Mouse (Mus musculus): ENCODE results near the gene Efcab11. TPM values are rescaled to one million over a fixed set of nuclear protein-coding genes. Genes with fewer than 3 reads are reported as not detected.
A peak's percentile ranks its signal among the peaks of the same experiment; 100 is the strongest.

Efcab11 gene
- polyA plus RNA-seq, 1 experiment from 2014 or later = 3.6 TPM

- no peak overlapping the region for H3K4me2 ChIP-seq (replicated peaks; ENCODE audit: low read depth)
- no peaks in the 10 kb centered on the region for H3K36me3 ChIP-seq (ENCODE audit: control insufficient read depth, insufficient read depth, low read length)
- H3K9ac ChIP-seq (ENCODE audit: low read length) = no peak overlapping the region
- H3K9me3 ChIP-seq (ENCODE audit: control insufficient read depth, low read length) = no peaks in the 10 kb centered on the region
- no peaks in the 10 kb centered on the region for H3K4me1 ChIP-seq (replicated peaks; ENCODE audit: control insufficient read depth, insufficient read depth)
- ATAC-seq (ENCODE audit: low FRiP score, low TSS enrichment) (no peak), DNase-seq (ENCODE audit: low spot score) (no peak)
- H3K4me3 ChIP-seq (ENCODE audit: low read depth, low read length) = no peak overlapping the region
- no peaks in the 10 kb centered on the region for H3K27me3 ChIP-seq (ENCODE audit: control insufficient read depth, insufficient read depth, low read length)
- no peak overlapping the region for H3K27ac ChIP-seq (replicated peaks)
- TF ChIP-seq EP300 (optimal IDR thresholded peaks at IDR 0.05) = no peak
- no peak for TF ChIP-seq CTCF (IDR thresholded peaks at IDR 0.05; ENCODE audit: low read depth)
These were observed 19.6 kb downstream of the Efcab11 start for GRCm38 (mm10) chr12:99864613-99865012.

- no peaks in the 10 kb centered on the region for H3K9me3 ChIP-seq (ENCODE audit: control insufficient read depth, low read length)
- 78% methylated on average over 4 of the region's 4 CpGs for WGBS
- no peak overlapping the region for H3K9ac ChIP-seq (ENCODE audit: low read length)
- DNase-seq (ENCODE audit: low spot score) = no peak
- no peak overlapping the region for H3K4me3 ChIP-seq (ENCODE audit: low read depth, low read length)
- no peaks in the 10 kb centered on the region for H3K36me3 ChIP-seq (ENCODE audit: control insufficient read depth, insufficient read depth, low read length)
- H3K4me1 ChIP-seq (replicated peaks; ENCODE audit: control insufficient read depth, insufficient read depth) = no peaks in the 10 kb centered on the region
- no peak overlapping the region for H3K4me2 ChIP-seq (replicated peaks; ENCODE audit: low read depth)
- no peak for TF ChIP-seq EP300 (optimal IDR thresholded peaks at IDR 0.05)
- TF ChIP-seq CTCF (IDR thresholded peaks at IDR 0.05; ENCODE audit: low read depth) = peak; percentile 62
- ATAC-seq (ENCODE audit: low FRiP score, low TSS enrichment) = no peak
- H3K27me3 ChIP-seq (ENCODE audit: control insufficient read depth, insufficient read depth, low read length) = no peaks in the 10 kb centered on the region
- no peak overlapping the region for H3K27ac ChIP-seq (replicated peaks)
These were observed 23.3 kb downstream of the Efcab11 start for GRCm38 (mm10) chr12:99860981-99861380.

DNA sequence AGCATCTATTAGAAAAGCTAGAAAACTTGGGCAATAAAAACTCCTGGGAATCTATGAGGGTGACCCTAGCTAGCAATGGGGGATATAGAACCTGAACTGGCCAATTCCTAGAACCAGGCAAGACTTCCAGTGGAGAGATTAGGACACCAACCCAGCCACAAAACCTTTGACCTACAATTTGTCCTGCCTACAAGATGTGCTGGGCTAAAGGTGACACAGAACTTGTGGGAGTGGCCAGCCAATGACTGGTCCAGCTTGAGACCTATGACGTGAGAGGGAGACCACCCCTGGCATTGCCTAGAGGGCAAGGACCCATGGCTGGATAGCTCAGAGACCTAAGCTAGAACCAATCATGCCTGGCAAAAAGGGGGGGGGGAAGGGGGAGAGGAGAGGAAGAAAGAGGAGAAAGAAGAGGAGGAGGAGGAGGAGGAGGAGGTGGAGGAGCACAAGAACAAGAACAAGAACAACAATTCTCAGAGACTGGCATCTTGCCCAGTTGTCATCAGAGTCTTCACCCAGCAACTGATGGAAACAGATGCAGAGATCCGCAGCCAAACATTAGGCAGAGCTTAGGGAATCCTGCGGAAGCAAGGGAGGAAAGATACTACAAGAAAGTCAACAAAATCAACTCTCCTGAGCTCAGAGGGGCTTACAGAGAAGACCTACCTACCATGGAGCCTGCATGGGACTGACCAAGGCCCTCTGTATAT is 24.7 kb downstream of the Efcab11 start:
- WGBS = 78% methylated on average over 3 of the region's 3 CpGs

DNA sequence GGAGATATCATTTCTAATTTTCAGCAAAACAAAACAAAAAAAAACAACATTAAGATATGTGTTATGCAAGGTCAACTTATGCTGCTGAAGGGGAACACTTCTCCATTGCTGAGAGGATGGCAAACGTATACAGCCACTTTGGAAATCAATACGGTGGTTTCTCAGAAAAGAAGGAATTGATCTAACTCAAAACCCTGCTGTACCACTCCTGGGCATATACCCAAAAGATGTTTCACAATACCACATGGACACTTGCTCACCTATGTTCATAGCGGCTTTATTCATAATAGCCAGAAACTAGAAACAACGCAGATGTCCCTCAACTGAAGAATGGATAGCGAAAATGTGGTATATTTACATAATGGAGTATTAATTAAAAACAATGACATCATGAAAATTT is 25.6 kb downstream of the Efcab11 start:
- WGBS = 87% methylated on average over 5 of the region's 5 CpGs
- no peaks in the 10 kb centered on the region for H3K9me3 ChIP-seq (ENCODE audit: control insufficient read depth, low read length)

More for the DNA sequence above, 24.7 kb downstream of the Efcab11 start:
- Histone ChIP-seq H3K9me3 (ENCODE audit: control insufficient read depth, low read length) (no peaks in the 10 kb centered on the region), H3K27ac (replicated peaks) (no peak overlapping the region), H3K4me2 (replicated peaks; ENCODE audit: low read depth) (no peak overlapping the region), H3K27me3 (ENCODE audit: control insufficient read depth, insufficient read depth, low read length) (no peaks in the 10 kb centered on the region), H3K9ac (ENCODE audit: low read length) (no peak overlapping the region), H3K36me3 (ENCODE audit: control insufficient read depth, insufficient read depth, low read length) (no peaks in the 10 kb centered on the region), H3K4me1 (replicated peaks; ENCODE audit: control insufficient read depth, insufficient read depth) (no peaks in the 10 kb centered on the region), H3K4me3 (ENCODE audit: low read depth, low read length) (no peak overlapping the region)
- TF ChIP-seq EP300 (optimal IDR thresholded peaks at IDR 0.05) (no peak), CTCF (IDR thresholded peaks at IDR 0.05; ENCODE audit: low read depth) (no peak)
- DNase-seq (ENCODE audit: low spot score) (no peak), ATAC-seq (ENCODE audit: low FRiP score, low TSS enrichment) (no peak)

DNA sequence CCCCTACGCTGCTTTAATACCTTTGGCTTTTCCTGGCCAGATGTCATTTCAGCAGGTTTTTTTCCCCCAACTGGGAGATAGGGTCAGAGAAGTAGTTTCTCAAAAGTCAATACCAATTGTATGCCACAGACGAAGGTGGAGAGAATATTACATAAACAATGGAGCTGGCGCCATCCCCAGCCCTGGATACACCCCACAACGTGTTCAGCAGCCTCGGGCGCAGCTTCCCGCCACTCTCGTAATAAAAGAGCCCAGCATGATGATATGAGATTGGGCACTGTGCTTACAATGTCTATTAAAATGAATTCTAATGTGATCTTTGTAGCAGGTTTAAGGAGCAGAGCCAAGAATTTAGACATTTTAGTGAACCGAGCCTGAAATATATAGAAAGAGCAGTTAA is 28.2 kb downstream of the Efcab11 start:
- Histone ChIP-seq H3K4me2 (replicated peaks; ENCODE audit: low read depth) (no peak overlapping the region), H3K4me3 (ENCODE audit: low read depth, low read length) (no peak overlapping the region), H3K27ac (replicated peaks) (no peak overlapping the region), H3K9me3 (ENCODE audit: control insufficient read depth, low read length) (no peaks in the 10 kb centered on the region), H3K9ac (ENCODE audit: low read length) (no peak overlapping the region), H3K36me3 (ENCODE audit: control insufficient read depth, insufficient read depth, low read length) (no peaks in the 10 kb centered on the region), H3K27me3 (ENCODE audit: control insufficient read depth, insufficient read depth, low read length) (no peaks in the 10 kb centered on the region), H3K4me1 (replicated peaks; ENCODE audit: control insufficient read depth, insufficient read depth) (no peaks in the 10 kb centered on the region)
- no peak for DNase-seq (ENCODE audit: low spot score)
- TF ChIP-seq EP300 (optimal IDR thresholded peaks at IDR 0.05) = no peak
- no peak for TF ChIP-seq CTCF (IDR thresholded peaks at IDR 0.05; ENCODE audit: low read depth)
- WGBS = 49% methylated on average over 9 of the region's 9 CpGs
- ATAC-seq (ENCODE audit: low FRiP score, low TSS enrichment) = no peak

More for the DNA sequence above, 25.6 kb downstream of the Efcab11 start:
- Histone ChIP-seq H3K4me2 (replicated peaks; ENCODE audit: low read depth) (no peak overlapping the region), H3K9ac (ENCODE audit: low read length) (no peak overlapping the region), H3K4me1 (replicated peaks; ENCODE audit: control insufficient read depth, insufficient read depth) (no peaks in the 10 kb centered on the region), H3K36me3 (ENCODE audit: control insufficient read depth, insufficient read depth, low read length) (no peaks in the 10 kb centered on the region), H3K4me3 (ENCODE audit: low read depth, low read length) (no peak overlapping the region), H3K27me3 (ENCODE audit: control insufficient read depth, insufficient read depth, low read length) (no peaks in the 10 kb centered on the region), H3K27ac (replicated peaks) (no peak overlapping the region)
- DNase-seq (ENCODE audit: low spot score) (no peak), ATAC-seq (ENCODE audit: low FRiP score, low TSS enrichment) (no peak)
- TF ChIP-seq EP300 (optimal IDR thresholded peaks at IDR 0.05) (no peak), CTCF (IDR thresholded peaks at IDR 0.05; ENCODE audit: low read depth) (no peak)
